Mouse (Mus musculus) forebrain, embryonic 10.5 days (tissue): Measurements from ENCODE around the gene Pla2g16. TPM values are rescaled to one million over a fixed set of nuclear protein-coding genes. Genes with fewer than 3 reads are reported as not detected.

Source experiments
- polyA plus RNA-seq: library from polyadenylated mRNA; unstranded; fragments of >200 nt; fragmentation: Nextera tagmentation; extraction: Ambion mirVana; gene quantifications from 2 replicates; pipeline ENCODE4 v1.2.1, GENCODE M21; 2016

Gene Pla2g16
- polyA plus RNA-seq, 1 experiment from 2014 or later: 6.9 TPM

Other genes with a start within 250 kb of the Pla2g16 start
- 38.2 and 41.4 TPM in 2 replicates for gene Mark2, start 215.6 kb upstream of the Pla2g16 start, polyA plus RNA-seq
- 44.5 and 45.0 TPM in 2 replicates for gene Spindoc, start 174.5 kb upstream of the Pla2g16 start, polyA plus RNA-seq
- 5.2 TPM in 2 replicates for gene 2700081O15Rik, start 139.8 kb upstream of the Pla2g16 start, polyA plus RNA-seq
- 237 and 242 TPM in 2 replicates for gene Rtn3, start 74.2 kb upstream of the Pla2g16 start, polyA plus RNA-seq
- 7.3 and 7.8 TPM in 2 replicates for gene Atl3, start 63.4 kb upstream of the Pla2g16 start, polyA plus RNA-seq
- 0.11 and 0.14 TPM in 2 replicates for gene Lgals12, start 49.7 kb downstream of the Pla2g16 start, polyA plus RNA-seq
- gene Hrasls5, start 55.1 kb downstream of the Pla2g16 start, polyA plus RNA-seq: not detected in 2 replicates
- gene Slc22a19, start 153.9 kb downstream of the Pla2g16 start, polyA plus RNA-seq: not detected in 2 replicates
- not detected in 2 replicates for gene Slc22a26, start 245.2 kb downstream of the Pla2g16 start, polyA plus RNA-seq